Mouse (Mus musculus): ENCODE results near the gene Prdx1.

- no peak for TF ChIP-seq CTCF (IDR thresholded peaks at IDR 0.05; ENCODE audit: low read depth, low read length)
- TF ChIP-seq GATA2 (IDR thresholded peaks at IDR 0.05; ENCODE audit: borderline replicate concordance, low read depth, low read length), result no peak
These were observed 40.1 kb downstream of the Prdx1 start for GRCm38 (mm10) chr4:116725444-116725843.
